Mouse (Mus musculus) ZHBTc4 (cell line): ENCODE measurements around the gene Ms4a15.

Experiments
- DNase-seq: peaks from one replicate; pipeline ENCODE4 v3.0.0-alpha.2; 2011; ENCODE audit warnings: low read depth, low spot score

The Ms4a15 gene

DNA sequence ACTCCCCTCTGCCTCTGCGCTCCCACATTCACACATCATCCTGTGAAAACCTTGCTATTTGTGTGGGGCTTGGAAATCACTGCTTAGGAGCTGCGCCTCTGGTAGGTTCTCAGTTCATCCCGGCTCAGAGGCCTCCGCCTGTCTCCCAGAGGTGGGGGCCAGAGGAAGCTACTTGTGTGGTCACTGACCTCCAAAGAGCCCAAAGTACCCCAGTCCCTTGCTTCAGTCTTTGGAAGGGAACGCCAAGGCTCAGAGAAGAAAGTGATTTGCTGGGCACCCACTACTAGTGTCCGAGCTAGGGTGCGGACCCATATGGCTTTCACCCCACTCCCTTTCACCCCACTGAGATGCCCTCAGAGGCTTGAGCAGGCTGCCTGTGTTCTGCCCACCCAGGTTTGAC, at the start of gene Ms4a15:
Ms4a15 (minus strand) TSS at position 101 of the 400 bp plus-strand sequence.
- no peak for DNase-seq

GRCm38 (mm10) chr19:11037570-11037969, 44.5 kb upstream of the Ms4a15 start:
- DNase-seq = no peak

- no peak for DNase-seq
These were observed 29.3 kb upstream of the Ms4a15 start for GRCm38 (mm10) chr19:11022382-11022781.

- no peak for DNase-seq
These were observed 24.8 kb upstream of the Ms4a15 start, which contains the start of gene Ms4a18 for GRCm38 (mm10) chr19:11017891-11018290. Ms4a18 (minus strand) TSS chr19:11018031.

DNA sequence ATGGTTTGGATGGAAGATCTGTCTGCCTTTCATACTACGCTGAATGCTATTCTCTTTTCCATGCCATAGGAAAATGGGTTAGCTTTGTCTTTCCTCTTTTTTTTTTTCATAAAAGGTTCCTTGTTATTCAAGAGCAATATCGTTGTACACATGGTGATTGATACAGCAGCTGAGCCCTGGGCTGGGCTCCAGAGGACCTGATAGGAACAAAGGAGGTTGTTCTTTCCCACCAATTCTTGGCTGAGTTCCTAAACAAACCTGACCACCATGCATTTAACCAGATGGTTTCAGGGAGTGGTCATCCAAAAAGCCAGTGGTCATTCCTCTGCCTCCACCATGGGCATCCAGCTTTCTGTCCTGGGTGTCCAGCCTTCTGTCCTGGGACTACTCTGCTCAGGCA, 24.2 kb upstream of the Ms4a15 start:
- DNase-seq = no peak

DNA sequence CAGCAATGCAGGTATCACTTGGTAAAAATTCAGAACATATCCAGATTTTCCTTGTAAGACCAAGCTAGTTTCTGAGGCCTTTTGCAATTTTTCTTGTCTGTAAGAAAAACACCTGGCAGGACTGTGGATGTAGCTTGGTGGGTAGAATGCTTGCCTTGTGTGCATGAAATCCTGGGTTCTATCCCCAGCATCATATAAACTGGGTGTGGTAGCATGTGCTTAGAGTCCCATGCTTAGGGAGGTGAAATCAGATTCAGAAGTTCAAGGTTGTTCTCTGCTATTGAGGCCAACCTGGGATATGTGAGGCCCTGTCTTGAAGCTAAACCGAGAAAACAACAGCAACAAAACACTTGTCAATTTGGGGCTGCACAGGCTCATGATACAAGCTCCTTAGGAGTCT, 22.9 kb upstream of the Ms4a15 start:
- no peak for DNase-seq

GRCm38 (mm10) chr19:11015468-11015867, 22.4 kb upstream of the Ms4a15 start:
- no peak for DNase-seq

- DNase-seq = no peak
These were observed 1.1 kb downstream of the Ms4a15 start for GRCm38 (mm10) chr19:10991911-10992310.

DNA sequence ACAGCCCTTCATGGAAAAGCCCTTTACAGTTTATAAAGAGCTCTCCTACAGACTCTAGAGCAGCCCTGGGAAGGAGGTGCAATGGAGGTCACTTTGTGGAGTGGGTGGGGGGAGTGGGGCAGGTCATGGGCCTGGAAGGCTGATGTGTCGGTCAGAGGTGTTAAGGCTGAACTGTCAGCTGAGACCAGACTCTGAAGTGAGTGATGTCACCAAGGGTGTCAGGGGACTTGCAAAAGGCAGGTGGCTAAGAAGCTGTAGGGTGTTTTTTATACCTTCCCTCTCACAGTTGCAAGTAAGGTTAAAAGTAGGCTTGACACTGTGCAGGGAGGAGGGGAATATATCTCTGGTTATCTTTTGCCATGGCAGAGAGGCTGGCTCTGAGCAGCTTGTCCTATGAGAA, 2.3 kb downstream of the Ms4a15 start:
- DNase-seq = no peak

DNA sequence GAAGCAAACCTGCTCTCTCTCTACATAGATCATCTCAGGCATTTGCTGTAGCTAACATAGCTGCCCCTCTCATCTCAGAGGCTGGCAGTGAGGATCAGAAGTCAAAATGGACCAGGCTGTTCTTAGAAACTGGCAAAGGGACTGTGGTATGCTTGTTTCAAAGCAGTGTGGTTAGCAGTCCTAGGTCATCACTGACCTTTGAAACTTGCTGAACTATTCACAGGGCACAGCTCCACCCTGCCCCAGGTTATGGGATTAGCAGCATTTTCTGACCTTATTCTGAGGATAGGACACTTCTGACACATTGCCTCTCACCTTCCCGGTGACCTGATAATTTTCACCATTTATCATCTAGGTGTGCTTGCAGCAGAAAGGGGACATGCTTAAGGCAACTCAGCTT, 4.5 kb downstream of the Ms4a15 start:
- DNase-seq = no peak

GRCm38 (mm10) chr19:10985889-10986288, 7.2 kb downstream of the Ms4a15 start:
- DNase-seq = no peak

DNA sequence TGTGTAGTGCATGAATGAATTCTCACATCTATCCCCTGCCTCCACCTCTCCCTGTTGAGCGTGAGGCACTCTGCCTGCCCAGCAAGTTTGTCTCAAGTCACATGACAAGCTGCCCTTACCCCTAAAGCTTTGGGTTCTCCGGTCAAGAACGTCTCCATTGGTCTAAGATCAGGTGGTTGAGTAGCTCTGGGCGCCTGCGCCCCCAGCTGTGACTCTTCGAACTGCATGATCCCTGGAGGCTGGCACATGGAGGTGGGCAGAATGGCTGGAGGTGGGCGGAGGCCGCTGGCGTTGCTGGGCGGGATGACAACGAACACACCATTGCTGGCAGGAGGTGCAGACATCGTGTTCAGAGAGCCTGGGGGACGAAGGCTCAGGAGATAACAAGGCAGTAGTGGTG, 8.5 kb downstream of the Ms4a15 start:
- DNase-seq = peak; percentile 64

- DNase-seq = peak; percentile 80
These were observed 9.9 kb downstream of the Ms4a15 start for GRCm38 (mm10) chr19:10983146-10983545.

GRCm38 (mm10) chr19:10980210-10980609, 12.8 kb downstream of the Ms4a15 start:
- no peak for DNase-seq

DNA sequence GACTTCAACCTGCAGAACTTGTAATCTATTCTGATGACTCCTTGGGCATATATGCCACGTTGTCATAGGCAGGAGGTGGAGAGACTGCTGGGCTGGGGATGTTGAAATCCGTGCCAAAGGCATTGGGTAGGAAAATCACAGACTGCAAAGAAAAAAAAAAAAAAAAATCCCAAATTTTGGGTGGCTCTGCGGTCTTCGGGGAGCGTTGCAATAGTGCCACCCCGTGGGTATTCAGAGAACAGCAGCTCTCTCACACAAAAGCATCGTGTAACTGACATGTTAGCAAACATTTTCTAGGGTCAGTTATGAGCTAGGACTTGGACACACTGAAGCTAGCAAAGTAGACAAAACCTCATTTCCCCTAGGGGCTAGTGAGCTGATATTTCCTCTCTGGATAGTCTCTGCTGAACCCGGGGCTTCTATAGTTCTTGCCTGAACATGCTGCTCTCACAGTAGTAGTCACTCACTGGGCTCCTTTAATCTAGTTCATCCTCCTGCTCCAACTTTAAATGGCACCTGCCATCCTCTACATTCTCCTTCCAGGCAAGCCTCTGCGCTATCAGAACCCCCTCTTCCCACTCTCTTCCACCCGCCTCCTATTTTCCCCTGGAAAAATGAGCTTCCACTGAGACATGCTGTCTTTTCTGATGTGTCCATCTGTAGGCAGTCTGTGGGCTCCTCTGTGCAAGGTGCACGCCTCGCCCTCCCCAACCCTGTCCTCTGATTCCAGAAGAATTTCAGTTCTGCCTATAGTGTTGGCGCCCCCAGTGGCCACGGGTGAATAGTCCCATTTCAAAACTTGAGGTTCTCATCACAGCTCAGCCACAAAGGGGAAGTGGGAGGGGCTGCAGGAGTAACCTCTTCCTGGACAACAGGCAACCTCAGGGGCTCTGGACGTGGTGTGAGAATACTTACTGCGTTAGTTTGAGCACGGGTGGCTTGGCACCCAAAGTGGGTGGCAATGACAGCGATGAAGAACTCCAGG, 13.6 kb downstream of the Ms4a15 start:
- DNase-seq = peak; percentile 94

- DNase-seq = peak; percentile 57
These were observed 16.7 kb downstream of the Ms4a15 start for GRCm38 (mm10) chr19:10976318-10976717.

- no peak for DNase-seq
These were observed 17.9 kb downstream of the Ms4a15 start for GRCm38 (mm10) chr19:10975187-10975586.

- DNase-seq = no peak
These were observed 18.7 kb downstream of the Ms4a15 start, which contains the start of gene Ms4a10 for GRCm38 (mm10) chr19:10974238-10974865. Ms4a10 (minus strand) TSS chr19:10974670.

GRCm38 (mm10) chr19:10973187-10973586, 19.9 kb downstream of the Ms4a15 start:
- DNase-seq = no peak

DNA sequence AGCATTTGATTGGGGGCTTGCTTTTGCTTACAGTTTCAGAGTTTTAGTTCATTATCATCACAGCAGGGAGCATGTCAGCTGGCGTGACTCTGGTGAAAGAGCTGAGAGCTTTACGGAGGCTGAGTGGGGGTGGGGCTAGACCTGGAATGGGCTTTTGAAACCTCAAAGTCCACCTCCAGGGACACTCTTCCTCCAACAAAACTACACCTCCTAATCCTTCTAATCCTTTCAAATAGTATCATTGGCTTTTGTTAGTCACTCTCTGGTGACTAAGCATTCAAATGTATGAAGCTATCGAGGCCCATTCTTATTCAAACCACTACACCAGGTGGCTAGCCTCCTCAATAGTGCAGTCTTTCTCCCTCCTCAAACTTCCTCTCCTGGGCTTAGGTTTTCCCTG, 20.4 kb downstream of the Ms4a15 start:
- peak; percentile 97 for DNase-seq

GRCm38 (mm10) chr19:10970457-10970856, 22.6 kb downstream of the Ms4a15 start:
- DNase-seq = no peak

DNA sequence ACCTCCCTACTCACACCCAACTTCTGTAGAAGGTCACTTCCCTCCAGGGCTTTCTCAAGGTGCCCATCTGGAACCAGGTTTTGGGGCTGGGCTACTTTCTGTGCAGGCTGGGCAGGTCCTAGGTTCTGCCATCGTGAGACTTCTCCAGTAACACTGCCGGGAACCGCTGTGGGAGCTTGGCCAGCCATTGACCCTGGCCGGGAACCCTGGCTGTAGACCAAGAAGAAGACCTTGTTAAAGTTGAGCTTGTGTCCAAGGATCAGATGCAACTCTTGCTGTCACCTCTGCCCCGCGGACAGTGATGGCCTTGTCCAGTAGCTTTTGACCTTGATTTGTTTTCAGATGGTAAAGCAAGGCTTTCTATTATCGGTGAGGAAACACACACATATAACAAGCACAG, 24.5 kb downstream of the Ms4a15 start:
- no peak for DNase-seq

DNA sequence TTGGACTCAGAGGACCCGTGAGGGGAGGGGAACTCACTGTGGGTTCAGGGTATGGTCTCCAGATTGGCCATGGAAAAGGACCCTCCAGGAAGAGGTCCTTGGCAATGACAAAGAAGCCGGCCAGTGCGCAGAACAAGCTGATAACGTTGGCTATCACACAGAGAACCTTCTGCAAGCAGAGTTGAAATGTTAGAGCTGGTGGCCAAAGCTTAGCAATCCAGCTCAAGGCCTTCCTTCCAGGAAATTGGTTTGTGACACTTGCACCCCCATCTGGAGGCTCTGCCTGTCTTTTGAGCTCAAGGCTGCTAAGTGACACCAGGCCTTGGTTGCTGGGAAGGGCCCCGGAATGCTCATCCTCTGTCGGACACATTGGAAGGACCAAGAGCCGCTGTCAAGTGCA, 27.3 kb downstream of the Ms4a15 start:
- no peak for DNase-seq
